Mouse (Mus musculus): ENCODE measurements at regions not wholly inside any gene's neighbourhood (a gene's known extent, or its start where the extent isn't known, plus 50 kb on each side); places are given as distances from the start of the nearest gene placed in this dataset.
"Not testable (repeated sequence)": the region's sequence is repeated elsewhere in the genome, so short reads cannot be mapped to it uniquely, and the experiment has no call there.

DNA sequence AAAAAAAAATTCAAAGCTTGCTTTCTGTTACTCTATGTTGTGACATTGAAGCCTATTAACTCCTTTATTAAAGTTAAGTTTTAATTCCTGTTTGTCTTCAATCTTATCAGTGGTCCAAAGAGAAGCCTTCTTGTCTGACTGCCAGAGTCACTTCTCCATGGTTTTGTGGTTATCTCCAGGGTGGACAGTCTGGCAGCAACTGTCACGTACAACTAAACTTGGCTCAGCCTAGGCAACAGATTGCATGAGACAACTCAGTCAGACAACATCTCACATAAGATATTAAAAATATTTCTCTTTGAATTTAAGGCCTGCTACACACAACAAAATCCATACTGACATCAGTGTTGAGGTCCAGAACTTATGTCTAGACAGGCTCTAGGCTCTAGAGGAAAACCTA lies 406.7 kb upstream of the Slc39a10 start:
- no peak for DNase-seq

DNA sequence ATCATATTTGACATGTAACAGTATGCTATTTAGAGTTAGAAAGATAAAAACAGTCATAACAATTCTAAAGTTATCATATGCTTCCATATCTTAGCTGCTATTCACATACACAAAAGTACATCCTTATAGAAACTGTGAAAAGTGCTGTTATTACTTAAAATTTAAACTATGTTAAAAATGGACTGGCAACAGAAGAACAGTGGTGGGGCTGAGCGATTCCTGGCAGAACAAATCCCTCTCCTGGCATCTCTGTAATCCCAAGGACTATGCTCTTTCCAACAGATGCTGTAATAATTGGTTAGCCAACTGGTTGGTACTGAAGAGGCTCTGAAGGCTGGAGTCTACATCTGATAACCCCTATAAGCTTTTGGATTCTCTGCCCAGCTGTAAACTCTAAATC lies 393.0 kb upstream of the Slc39a10 start:
- no peak for DNase-seq

DNA sequence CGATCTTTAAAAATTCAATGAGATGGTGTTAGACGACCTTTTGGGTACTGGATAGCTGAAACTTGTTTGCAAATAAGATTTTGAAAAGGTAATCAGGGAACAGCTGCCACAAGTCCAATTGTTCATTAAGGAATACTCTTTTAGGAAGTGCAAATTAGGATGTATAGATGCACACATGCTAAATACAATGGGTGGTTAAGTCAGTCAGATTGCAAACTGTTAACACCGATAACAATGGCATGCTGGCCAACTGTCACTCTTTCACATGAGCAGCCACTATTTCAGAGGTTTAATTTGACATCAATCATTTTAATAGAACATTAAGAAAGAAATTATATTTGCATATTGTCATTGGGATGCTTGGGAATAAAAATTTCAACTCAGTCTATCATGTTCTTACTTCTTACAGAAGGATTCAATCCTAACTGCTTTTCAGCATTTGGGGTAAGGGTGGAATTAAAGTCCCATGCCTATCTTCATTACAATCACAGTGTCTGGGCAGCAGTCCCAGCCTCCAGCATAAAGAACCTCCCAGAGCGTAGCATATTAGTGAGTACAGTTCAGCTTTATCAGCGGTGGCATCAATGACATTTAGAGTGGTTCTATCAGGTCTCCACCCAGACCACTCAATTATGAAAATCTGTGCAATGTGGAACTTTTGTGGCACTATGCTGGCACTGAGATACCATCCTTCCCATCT lies 385.8 kb upstream of the Slc39a10 start:
- no peak for DNase-seq

DNA sequence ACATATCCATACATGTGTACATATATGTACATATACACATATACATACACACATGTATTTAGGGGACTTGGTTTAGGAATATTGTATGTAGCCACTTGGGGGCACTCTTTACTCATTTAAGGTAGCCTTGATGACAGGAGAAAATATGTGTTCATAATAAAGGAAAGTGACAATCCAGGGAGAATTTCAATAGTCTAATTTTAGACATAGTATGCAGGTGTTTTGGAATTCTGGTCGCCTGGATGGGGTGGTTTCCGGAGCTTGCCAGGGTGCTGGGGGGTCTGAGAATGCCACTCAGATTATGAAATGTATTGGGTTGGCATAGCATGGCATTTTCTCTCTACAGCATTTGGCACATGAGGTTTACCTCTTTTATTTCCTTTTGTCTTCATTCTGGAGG lies 385.2 kb upstream of the Slc39a10 start:
- DNase-seq, result no peak

DNA sequence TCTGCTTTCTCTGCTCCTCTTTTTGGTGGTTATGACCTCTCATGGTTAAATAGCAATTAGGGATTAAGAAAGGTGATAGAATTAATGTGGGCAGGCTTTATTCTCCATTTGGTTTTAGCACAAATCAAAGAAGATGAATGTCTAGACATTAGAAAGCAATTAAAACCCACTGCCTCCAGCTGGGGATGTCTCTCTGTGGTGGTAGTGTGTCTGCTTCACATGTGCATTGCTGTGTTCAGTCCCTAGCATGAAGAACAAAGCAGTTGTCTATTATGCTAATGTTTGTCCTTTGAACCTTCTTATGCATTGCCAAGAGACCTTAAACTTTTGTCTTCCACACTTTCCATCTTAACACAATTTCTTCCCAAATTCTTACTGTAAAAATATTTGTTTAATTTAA lies 379.5 kb upstream of the Slc39a10 start:
- no peak for DNase-seq

DNA sequence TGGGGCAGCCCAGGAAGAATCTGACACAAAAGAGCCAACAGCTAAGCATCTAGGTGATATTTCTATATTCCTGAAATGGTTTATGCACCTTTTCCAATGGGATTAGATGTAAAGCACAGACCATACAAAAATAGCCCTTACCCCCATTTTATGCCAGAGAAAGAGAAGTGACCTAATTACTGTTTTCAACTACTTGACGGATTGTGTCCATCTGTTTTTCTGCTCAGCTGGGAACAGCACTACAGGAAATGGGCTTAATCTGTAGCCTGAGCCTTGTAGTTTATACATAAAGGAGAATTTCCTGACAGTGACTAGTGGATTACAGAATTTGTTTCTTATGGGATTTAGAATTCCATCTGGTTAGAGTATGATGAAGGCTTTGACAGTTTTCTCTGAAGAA lies 371.0 kb upstream of the Slc39a10 start:
- no peak for DNase-seq

DNA sequence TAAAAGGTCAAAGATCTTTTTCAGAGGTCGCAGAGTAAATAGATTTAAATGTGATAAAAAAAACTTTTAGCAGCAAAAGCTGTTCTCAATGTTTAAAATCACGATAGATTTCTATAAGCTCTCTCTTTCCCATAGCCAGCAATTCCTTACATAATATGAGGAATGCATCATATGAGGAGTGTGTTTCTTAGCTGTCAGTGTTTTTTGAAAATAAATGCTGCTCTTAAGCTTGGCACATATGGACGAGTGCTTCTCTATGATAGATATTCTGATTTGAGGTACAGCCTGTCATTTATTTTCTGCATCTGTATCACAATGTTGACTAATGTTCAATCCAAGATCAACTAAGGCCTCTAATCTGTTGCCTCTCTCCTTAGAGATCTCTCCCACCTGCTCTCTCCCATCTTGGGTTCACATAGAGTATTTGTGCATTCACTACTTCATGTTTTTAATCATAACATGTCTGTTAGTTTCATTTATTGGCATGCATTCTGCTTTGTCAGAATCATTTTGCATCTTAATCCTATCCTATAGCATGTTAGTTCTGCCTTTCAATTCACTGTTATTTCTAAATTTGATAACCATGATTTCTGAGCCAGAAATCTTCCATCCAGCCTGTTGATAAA lies 369.0 kb upstream of the Slc39a10 start:
- no peak for DNase-seq

DNA sequence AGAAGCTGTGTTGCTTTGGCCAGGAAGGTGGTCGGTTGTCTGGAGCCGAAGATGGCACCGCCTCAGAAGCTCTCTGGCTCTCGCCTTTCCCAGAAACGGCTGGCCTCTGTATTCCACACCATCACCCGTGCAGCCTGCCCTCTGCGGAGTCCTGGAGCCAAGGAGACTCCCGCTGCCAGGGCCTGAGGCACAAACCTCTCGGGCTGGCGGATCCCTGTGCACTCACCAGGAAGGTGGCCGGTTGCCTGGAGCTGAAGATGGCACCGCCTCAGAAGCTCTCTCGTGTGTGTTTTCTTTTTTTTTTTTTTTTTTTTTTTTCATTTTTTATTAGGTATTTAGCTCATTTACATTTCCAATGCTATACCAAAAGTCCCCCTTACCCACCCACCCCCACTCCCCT lies 358.1 kb upstream of the Slc39a10 start:
- not testable (repeated sequence) for DNase-seq

DNA sequence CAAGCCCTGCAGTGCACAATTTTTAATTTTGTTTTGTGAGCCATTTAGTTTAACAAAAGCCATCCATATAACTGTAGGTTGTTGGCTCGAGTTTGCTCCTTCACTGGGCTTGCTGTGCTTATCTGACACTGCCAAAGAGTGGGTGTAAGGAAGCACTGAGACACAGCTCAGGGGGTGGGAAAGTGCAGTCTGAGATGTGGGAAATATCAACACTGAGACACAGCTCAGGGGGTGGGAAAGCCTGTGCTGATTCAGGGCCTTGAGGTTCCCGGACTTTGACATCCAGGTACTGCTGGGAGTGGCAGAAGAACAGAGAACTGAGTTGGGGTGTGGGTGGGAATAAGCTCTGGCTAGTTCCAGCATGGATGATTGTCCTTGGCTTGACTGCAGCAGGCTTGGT lies 324.4 kb upstream of the Slc39a10 start:
- DNase-seq, result no peak

DNA sequence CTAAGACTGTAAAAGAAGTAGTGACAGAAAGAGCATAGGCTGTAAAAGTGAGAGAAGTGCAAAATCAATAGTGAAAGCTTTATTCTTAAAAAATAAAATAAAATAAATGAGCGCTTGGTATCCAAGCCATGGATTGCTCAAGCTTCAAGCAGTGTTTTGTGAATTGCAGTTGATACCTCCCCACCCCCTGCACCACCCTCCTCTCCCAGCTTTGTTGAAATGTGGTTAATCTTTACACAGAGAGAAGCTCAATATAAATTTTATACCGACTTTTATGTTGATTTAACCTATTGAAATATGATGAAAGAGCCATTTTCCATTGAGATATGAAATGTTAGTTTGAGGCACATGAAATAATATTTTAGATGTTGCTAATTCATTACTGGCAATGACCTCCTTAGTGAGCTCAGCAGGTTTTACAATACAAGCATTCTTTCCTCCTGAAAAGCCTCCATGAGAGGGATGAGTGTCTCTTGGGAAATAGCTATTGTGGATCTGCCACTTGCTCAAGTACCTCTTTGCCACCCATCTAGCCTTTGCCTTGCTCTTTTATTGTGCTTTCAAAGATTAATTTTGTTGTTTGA lies 323.9 kb upstream of the Slc39a10 start:
- DNase-seq, result no peak

DNA sequence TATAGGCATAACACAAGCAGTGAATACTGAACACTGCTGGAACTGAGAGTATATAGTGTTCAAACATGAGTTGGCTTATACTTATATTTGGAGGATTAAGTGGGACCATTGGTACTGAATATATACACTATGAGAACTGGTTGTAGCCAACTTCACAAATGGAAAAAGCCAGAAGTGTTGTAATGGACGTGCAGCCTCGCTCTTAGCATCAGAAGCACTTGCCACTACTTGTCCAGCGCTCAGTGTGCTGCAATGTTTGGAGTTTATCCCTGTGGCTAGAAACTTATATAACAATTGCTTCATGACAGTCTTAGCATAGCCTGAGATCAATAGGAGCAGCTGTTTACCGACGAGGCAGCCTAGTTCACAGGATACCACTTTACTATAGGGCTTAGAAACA lies 320.8 kb upstream of the Slc39a10 start:
- no peak for DNase-seq

DNA sequence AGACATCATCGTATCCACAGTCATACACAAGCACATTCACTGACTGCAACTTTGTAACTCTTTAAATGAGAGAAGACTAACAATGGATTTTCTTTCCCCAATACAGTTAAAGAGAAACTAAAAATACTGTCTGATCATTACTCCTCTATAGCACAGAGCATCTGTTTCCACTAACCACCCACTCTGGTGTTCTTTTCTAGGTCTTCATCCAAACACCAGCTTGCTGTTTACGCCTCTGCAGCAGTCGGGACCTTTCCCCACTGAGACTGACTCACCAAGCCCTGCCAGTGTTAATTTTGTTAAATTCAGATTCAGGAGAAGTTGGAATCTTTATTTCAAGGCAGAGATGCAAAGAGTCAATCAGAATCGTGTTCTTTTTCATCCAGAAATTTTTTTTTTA lies 300.3 kb upstream of the Slc39a10 start:
- DNase-seq, result no peak

DNA sequence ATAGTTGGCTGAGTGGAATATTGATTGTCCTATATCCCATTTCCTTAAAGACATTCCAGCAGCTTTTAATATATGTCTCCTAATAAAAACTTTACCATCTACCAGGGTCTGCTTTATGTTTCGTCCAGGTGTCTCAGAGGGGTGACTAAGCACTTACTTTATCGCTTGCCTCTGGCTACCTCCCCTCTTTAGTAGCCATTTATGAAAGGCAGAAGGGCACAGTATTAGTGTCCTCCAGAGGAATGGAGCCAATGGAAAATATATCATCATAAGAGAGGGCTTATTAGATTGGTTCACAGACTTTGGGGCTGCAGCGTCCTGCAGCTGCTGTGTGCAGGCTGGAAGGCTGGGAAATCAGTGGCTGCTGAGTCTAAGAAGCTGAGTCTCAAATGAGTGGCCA lies 271.8 kb upstream of the Slc39a10 start:
- no peak for DNase-seq

DNA sequence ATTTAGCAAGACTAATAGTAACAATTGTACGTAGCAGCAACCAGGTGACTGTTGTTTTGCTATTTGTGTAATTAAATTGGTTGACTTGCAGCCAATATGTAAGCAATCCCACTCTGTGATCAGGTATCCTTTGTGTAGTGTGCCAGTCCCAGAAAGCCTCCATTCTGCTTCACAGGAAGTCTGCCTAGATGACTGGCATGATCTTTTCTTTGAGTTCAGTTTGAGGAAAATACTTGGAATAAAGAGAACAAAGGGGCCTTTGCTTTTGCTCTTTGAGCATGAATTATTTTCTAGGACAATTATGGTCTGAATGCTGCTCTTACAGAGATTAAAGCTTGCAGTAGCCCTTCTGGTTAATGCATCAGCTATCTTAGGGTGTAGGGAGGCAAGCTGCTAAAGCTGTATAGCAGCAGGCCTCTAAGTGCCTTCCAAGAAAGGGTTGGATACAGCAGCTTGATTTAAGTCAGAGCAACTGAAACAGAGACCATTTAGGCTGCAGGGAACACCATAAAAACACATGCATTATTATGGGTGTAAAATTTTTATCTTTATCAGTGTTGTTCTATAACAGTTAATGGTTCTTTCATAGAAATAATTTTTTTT lies 271.3 kb upstream of the Slc39a10 start:
- DNase-seq, result no peak

DNA sequence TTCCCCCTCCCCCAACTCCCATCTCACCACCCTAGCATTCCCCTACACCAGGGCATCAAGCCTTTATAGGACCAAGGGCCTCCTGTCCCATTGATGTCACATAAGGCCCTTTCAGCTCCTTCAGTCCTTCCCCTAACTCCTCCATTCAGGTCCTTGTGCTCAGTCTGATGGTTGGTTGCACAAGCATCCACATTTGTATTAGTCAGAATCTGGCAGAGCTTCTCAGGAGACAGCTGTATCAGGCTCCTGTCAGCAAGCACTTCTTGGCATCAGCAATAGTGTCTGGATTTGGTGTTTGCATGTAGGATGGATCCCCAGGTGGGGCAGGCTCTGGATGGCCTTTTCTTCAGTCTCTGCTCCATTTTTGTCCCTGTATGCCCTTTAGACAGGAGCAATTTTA lies 237.4 kb upstream of the Slc39a10 start:
- DNase-seq, result not testable (repeated sequence)

DNA sequence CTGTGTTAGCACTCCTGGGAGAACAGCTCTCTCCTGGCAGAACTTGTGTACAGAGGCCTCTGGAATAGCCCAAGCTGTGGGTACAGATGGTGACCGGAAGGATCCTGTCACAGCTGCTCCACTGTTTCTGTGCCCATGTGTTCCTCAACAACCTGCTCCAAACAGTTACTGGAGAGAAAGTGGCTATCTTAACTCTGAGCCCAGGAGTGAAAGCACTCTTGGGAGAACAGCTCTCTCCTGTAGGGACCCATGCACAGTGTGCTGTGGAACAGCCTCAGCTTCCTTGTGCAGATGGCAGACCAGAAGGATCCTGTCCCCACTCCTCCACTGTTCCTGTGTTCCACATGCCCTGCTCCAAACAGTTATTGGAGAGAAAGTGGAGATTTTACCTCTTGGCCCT lies 227.0 kb upstream of the Slc39a10 start:
- no peak for DNase-seq

DNA sequence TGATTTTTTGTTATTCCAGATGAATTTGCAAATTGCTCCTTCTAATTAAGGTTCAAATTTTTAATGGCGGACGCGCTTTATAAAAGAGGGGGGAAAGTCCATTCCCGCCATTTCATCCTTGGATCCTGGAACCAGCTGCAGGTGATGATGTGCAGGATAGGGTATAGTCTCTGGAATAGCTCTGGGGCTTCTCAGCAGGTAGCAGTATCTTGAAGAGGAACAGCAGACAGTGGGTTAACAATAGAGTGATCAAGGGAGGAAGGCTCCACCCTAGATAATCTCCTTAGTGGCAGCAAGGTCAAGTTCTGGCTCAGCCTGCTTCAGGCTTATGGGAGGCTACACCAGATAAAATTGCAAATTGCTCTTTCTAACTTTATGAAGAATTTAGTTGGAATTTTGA lies 224.0 kb upstream of the Slc39a10 start:
- not testable (repeated sequence) for DNase-seq

DNA sequence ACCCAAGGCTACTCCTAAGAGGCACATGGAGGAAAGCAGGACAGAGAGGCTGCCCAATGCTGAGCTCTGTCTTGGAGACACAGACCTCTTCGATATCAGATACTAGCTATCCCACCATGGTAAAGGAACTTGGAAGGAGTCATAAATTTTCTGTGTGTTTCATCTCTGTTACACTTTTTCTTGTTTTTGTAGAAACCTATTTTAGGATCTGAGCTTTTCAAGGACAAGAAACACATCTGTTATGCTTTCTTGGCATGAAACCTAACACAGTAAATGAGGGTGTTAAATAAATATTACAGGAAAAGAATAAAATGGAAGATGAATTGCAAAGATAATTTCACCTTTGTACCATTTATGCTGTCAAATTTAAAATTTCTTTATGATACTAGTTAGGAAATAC lies 219.8 kb upstream of the Slc39a10 start:
- no peak for DNase-seq

DNA sequence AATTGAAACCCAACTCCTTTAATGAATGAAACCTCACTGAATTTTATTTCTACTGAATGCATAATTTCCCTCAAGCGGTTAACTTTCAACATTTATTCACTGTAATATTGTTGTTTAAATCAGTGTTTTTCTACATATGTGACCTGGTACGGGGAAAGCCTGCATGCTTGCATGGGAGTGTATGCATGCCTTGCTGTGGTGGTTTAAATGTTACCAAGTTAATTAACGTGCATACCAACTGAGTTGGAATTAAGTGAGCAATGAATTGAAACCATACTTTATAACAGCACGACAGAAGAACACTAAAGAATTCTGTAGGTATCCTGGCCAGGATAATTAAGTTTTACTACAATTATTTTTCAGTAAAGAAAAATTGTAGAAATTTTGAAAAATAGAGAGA lies 211.4 kb upstream of the Slc39a10 start:
- DNase-seq, result no peak

DNA sequence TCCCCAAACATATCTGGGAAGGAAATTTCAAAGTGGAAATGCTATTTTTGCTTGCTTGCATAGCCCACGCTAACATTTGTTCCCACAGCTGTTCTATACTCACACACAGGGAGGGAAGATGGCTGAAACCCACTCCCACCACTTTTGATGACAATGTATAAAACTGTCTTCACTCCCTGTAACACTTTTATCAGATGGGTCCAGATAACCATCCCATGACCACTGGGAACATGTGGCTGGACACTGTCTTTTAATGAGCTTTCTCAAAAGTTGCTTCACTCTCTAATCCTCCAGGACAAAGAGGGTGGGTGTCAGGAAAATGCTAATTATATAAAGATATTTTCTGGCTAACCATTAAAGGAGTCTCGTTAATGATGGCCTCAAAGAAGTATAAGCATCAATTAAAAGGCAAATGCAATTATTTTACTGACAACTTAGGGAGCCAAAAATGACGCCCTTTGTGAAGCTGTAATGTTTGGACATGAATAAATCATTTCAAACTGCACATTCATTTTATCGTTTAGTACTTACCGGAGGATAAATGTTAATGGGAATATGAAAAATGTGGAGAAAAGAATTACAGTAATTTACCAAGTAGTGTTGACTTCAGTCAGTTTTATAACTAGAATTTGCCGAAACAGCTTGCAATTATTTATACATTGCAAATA lies 210.8 kb upstream of the Slc39a10 start:
- no peak for DNase-seq

DNA sequence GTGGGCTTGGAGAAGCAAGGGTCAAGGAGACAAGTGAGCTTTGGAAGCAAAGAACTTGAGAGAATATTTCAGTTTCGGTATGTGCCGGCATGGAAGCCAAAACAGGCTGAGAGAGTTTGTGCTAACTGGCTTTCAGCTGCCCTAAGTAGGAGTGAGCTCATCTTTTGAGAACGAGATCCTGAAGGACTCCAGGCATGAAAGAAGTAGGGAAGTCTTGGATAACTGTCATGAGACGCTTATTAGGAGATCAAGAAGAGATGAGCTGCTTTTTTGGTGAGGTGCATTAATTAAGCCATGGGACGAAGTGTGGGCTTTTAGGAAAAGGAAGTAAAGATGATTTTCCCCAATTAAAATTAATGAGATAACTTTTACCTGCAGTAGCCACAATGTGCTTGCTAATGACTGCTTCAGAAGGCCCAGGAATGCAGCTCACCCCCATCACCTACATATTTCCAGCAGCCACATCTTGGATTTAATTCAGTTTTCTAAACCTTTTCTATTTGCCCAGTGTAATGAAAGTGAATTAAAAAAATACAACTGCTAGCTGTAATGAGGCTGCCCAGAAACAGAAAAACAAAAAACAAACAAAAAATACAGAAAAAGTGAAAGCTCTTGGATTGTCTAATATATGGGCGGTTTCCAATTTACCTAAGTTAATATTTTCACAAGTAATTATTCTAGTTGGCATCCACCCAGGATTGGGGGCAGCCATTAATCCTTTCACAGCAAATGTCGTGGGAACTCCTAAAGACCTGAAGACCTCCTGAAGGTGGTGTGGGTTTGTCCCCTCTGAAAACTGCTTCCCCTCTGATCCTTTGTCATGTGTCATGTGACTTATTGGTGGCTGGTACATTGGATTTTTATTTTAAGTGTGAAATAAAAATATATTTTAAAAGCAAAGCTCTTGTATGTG lies 204.7 kb upstream of the Slc39a10 start:
- no peak for DNase-seq

DNA sequence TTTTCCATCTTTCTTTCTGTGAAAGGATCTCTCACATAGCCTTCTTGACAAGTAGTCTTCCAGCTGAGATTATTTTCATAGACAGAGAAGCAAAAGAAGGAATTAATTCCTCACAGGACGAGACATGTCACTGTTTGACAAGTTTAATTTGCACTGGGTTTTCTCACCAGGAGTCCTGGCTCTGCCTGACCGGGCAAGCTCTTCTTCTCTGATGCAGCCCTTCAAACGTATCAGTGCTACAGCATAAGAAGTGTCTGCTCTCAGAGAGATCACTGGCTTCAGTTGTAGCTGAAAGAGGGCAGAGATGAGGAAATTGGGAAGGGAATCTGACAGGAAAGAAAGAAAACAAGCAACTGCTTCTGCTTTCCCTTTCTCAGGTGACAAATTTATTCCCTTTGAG lies 201.8 kb upstream of the Slc39a10 start:
- no peak for DNase-seq

All from adrenal gland, postnatal 36 days (tissue).